Mouse (Mus musculus) olfactory bulb, adult 2 months (tissue): ENCODE results near the gene 4930452B06Rik.

Experiments used
- CTCF ChIP-seq: fragments of 200-500 bp; IDR thresholded peaks from 2 replicates; pipeline ENCODE4 v1.5.1; 2012; ENCODE audit warnings: low read depth, mild to moderate bottlenecking, low read length, moderate library complexity; ENCODE audit not compliant: insufficient read depth
- POLR2A ChIP-seq: fragments of 200-500 bp; IDR thresholded peaks from 2 replicates; pipeline ENCODE4 v1.6.1; 2012; ENCODE audit warnings: mild to moderate bottlenecking, low read depth, low read length, moderate library complexity; ENCODE audit not compliant: insufficient read depth

GRCm38 (mm10) chr14:8421199-8421787 lies 244.7 kb downstream of the 4930452B06Rik start:
- TF ChIP-seq CTCF (no peak), POLR2A (no peak)
